In genomic region chr1:95381028-95381427, GRCm38 (mm10) we compare ENCODE assay signal across 18 mouse cellular contexts.
"Had no signal": no experiment of that assay in that cellular context is flagged by ENCODE, and none has a peak within 500 bp of the region (broad histone marks: within the 10 kb centered on the region; RNA-seq: fewer than 3 reads in every experiment).

No protein-coding gene starts in this region.

- H3K4me3 ChIP-seq: layer of hippocampus, adult 2 months; left cerebral cortex, adult 2 months; limb, embryonic 10.5 days; liver, embryonic 12.5 days; lung, embryonic 15.5 days; megakaryocyte, embryonic 14.5 days; midbrain, embryonic 15.5 days; neural tube, embryonic 12.5 days had no signal

- DNase-seq: kidney, adult 9 months; kidney, postnatal 36 days; lung, postnatal 14 days; retina, postnatal 1 day; right cerebral cortex, postnatal 4 days; spleen, adult 18-20 months; thymus, postnatal 36 days had no signal

- H3K27ac ChIP-seq: kidney, postnatal 0 days; layer of hippocampus, adult 2 months; left cerebral cortex, adult 2 months; limb, embryonic 10.5 days; liver, embryonic 12.5 days; lung, embryonic 15.5 days; midbrain, embryonic 15.5 days; neural tube, embryonic 12.5 days had no signal

- H3K36me3 ChIP-seq: limb, embryonic 10.5 days; liver, embryonic 12.5 days; lung, embryonic 15.5 days; midbrain, embryonic 15.5 days; neural tube, embryonic 12.5 days had no signal

- H3K9ac ChIP-seq: liver, embryonic 12.5 days; lung, embryonic 15.5 days; midbrain, embryonic 15.5 days; neural tube, embryonic 12.5 days had no signal

- ATAC-seq: intestine, postnatal 0 days; liver, embryonic 12.5 days; midbrain, embryonic 15.5 days had no signal

- H3K4me2 ChIP-seq: liver, embryonic 12.5 days; lung, embryonic 15.5 days; midbrain, embryonic 11.5 days; midbrain, embryonic 15.5 days; neural tube, embryonic 12.5 days had no signal

- H3K9me3 ChIP-seq: limb, embryonic 10.5 days; liver, embryonic 12.5 days; lung, embryonic 15.5 days; megakaryocyte, embryonic 14.5 days; midbrain, embryonic 15.5 days; neural tube, embryonic 12.5 days had no signal

- H3K4me1 ChIP-seq: limb, embryonic 10.5 days; liver, embryonic 12.5 days; lung, embryonic 15.5 days; megakaryocyte, embryonic 14.5 days; midbrain, embryonic 15.5 days; neural tube, embryonic 12.5 days had no signal

- H3K27me3 ChIP-seq: liver, embryonic 12.5 days; lung, embryonic 15.5 days; megakaryocyte, embryonic 14.5 days; midbrain, embryonic 15.5 days; neural tube, embryonic 12.5 days had no signal
